Mouse (Mus musculus) heart, adult 9 months (tissue): ENCODE results near the gene 1110017D15Rik.
"Not testable (repeated sequence)": the region's sequence is repeated elsewhere in the genome, so short reads cannot be mapped to it uniquely, and the experiment has no call there.

Experiments
- DNase-seq, 2 experiments: peaks; one replicate each; pipeline ENCODE4 v3.0.0; 2022; ENCODE audit warnings: low spot score in 2 of 2

1110017D15Rik gene

GRCm38 (mm10) chr4:41479456-41479804 lies 37.7 kb downstream of the 1110017D15Rik start:
- DNase-seq: peak; percentile 80 to 83

GRCm38 (mm10) chr4:41478751-41479455 lies 38.2 kb downstream of the 1110017D15Rik start:
- no peak for DNase-seq

DNA sequence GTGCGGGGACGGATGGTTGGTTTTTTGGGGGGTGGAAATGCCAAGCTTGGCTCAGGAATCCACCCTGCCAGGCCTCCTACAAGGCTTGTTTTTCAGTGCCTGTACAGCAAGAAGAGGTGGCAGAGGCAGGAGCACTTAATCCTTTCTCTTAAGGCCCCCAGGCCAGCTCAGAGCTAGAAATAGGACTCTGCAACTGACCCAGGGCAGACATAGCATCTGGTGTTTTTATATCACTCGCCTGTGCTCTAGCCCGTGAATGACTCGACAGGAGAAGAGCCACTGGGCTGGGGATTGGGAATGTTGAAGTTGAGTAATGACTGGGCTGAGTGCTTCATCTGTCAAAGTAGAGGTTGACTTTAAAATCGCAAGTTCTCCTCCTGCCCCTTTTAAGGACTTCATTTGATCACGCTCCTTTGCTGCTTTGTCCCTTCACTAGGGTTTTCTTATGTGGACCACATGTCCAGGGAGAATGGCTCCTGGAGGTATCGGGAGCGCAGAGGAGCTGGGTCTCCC lies 39.4 kb downstream of the 1110017D15Rik start:
- no peak for DNase-seq

GRCm38 (mm10) chr4:41471384-41471689 lies 45.8 kb downstream of the 1110017D15Rik start:
- no peak for DNase-seq

GRCm38 (mm10) chr4:41470684-41471383 lies 46.3 kb downstream of the 1110017D15Rik start:
- DNase-seq: peak in 1 of 2 experiments; percentile 9

- DNase-seq: no peak
Observed at GRCm38 (mm10) chr4:41470051-41470683, 47.0 kb downstream of the 1110017D15Rik start.

GRCm38 (mm10) chr4:41469199-41469598 lies 47.9 kb downstream of the 1110017D15Rik start:
- no peak for DNase-seq

- DNase-seq: peak; percentile 41 to 67
Observed at GRCm38 (mm10) chr4:41468396-41469080, 48.6 kb downstream of the 1110017D15Rik start.

GRCm38 (mm10) chr4:41465287-41465665 lies 51.9 kb downstream of the 1110017D15Rik start:
- DNase-seq: no peak

GRCm38 (mm10) chr4:41464345-41465286 lies 52.5 kb downstream of the 1110017D15Rik start, which contains the start of the genes Kif24 and Nudt2:
TSS of gene Kif24 (minus strand) at chr4:41464887.
TSS of gene Nudt2 (plus strand) at chr4:41465151.
- DNase-seq: peak; percentile 99

GRCm38 (mm10) chr4:41463051-41463738 lies 53.9 kb downstream of the 1110017D15Rik start:
- not testable (repeated sequence) for DNase-seq

GRCm38 (mm10) chr4:41460690-41461089 lies 56.4 kb downstream of the 1110017D15Rik start:
- DNase-seq: no peak
